Mouse (Mus musculus): ENCODE results near the gene Tmbim4.

DNA sequence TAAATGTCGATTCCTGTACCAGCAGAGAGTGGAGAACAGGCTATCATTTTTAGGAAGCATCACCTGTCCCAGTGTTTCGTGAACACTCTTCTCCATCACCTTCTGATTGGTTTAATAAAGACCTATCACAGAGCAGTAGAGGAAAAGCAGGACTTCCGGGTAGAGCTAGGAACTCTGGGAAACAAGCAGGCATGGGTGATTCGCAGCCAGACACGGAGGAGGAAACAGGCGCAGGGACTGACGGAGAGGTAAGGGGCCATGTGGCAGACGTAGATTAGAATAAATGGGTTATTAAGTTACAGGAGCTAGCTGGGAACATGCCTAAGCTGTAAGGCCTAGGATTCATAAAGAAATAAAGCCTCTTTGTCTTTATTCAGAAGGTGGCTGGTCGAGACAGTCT lies 40.9 kb upstream of the Tmbim4 start:
- TF ChIP-seq CTCF (IDR thresholded peaks at IDR 0.05; ENCODE audit: low read depth, low read length) (no peak), POLR2A (IDR thresholded peaks at IDR 0.05; ENCODE audit: insufficient read depth, low read length) (no peak), EP300 (IDR thresholded peaks at IDR 0.05; ENCODE audit: insufficient read depth, low read depth, low read length) (no peak)
